Mouse (Mus musculus) megakaryocyte, embryonic 14.5 days (primary cell): ENCODE measurements at regions not wholly inside any gene's neighbourhood (a gene's known extent, or its start where the extent isn't known, plus 50 kb on each side); places are given as distances from the start of the nearest gene placed in this dataset.

Experiments used
- FLI1 ChIP-seq: IDR thresholded peaks from 2 replicates; pipeline ENCODE4 v1.6.1; 2012; ENCODE audit warnings: low read length, inconsistent platforms, mixed read lengths
- GATA1 ChIP-seq: IDR thresholded peaks from 3 replicates; pipeline ENCODE4 v1.6.1; 2012; ENCODE audit warnings: mixed read lengths, low read length, inconsistent platforms, borderline replicate concordance

DNA sequence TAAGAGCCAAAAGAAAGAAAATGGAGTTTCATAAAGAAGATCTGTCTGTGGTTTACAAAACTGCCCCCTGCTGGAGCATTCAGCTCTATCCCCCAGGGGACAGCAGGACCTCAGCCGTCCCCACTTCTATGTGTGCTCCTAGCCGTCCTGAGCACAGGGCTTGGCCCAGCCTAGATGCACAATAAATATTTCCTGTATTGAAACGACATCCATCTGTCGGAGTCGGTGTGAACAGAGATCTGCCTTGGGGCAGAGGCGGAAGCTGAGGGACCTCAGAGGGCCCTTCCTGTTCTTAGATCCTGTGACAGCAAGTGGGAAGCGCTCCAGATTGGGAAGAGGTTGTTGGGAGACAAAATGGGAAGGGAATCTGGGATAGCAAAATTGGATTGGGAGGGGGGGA lies 62.5 kb upstream of the Cxcl14 start:
- TF ChIP-seq GATA1 (no peak), FLI1 (no peak)
